Mouse (Mus musculus) olfactory bulb, adult 2 months (tissue): ENCODE data around the gene Cdc37. TPM values are rescaled to one million over a fixed set of nuclear protein-coding genes. Genes with fewer than 3 reads are reported as not detected.

Experiments
- H3K27ac ChIP-seq: fragments of 200-500 bp; 2 replicates; pipeline ENCODE4 v1.5.1; 2012; ENCODE audit warnings: low read depth, low read length; ENCODE audit not compliant: insufficient read depth
- H3K4me1 ChIP-seq: fragments of 200-500 bp; 2 replicates; pipeline ENCODE4 v1.6.1; 2012; ENCODE audit warnings: low read length; ENCODE audit not compliant: control insufficient read depth, insufficient read depth
- H3K4me3 ChIP-seq: fragments of 200-500 bp; 2 replicates; pipeline ENCODE4 v1.5.1; 2012; ENCODE audit warnings: mild to moderate bottlenecking, low read depth, low read length, moderate library complexity; ENCODE audit not compliant: insufficient read depth
- CTCF ChIP-seq: fragments of 200-500 bp; IDR thresholded peaks from 2 replicates; pipeline ENCODE4 v1.5.1; 2012; ENCODE audit warnings: low read depth, mild to moderate bottlenecking, low read length, moderate library complexity; ENCODE audit not compliant: insufficient read depth
- POLR2A ChIP-seq: fragments of 200-500 bp; IDR thresholded peaks from 2 replicates; pipeline ENCODE4 v1.6.1; 2012; ENCODE audit warnings: mild to moderate bottlenecking, low read depth, low read length, moderate library complexity; ENCODE audit not compliant: insufficient read depth
- WGBS: fragments of 180-500 bp; shearing (Covaris S2); methylation state at CpG from one replicate; pipeline ENCODE4 v1.1.7; 2018; 5-methylcytosine and 5-hydroxymethylcytosine counted together
- polyA plus RNA-seq: library from polyadenylated mRNA; stranded (reverse); fragments of >200 nt; gene quantifications from 2 replicates; pipeline ENCODE4 v1.2.4, GENCODE M21; 2012; ENCODE audit warnings: low replicate concordance; ENCODE audit not compliant: missing spikeins, insufficient read depth, insufficient read length

Gene Cdc37
- polyA plus RNA-seq, 1 experiment: 282 TPM

DNA sequence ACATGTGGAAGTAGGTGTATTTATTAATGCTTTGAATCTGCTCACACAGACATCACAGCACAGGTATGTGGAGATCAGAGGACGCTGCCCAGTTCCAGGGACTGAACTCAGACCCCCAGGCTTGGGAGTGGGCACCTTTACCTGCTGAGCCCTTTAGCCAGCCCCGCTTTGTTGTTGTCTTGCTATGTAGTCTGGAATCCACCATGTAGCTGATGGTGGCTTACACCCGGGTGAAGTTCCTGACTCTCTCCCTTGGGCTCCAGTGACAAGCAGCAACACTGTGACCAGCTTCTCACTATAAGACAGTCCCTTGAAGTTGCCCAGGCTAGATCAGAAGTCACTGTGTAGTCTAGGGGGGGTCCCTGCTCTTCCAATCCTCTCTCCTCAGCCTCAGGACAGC, 5.4 kb downstream of the Cdc37 start:
- H3K4me3 ChIP-seq: no peak overlapping the region
- TF ChIP-seq CTCF: no peak
- no peak for TF ChIP-seq POLR2A
- H3K27ac ChIP-seq: no peak overlapping the region
- WGBS: 98% methylated on average over 3 of the region's 3 CpGs
- peaks cover 16% of the 10 kb centered on the region for H3K4me1 ChIP-seq

DNA sequence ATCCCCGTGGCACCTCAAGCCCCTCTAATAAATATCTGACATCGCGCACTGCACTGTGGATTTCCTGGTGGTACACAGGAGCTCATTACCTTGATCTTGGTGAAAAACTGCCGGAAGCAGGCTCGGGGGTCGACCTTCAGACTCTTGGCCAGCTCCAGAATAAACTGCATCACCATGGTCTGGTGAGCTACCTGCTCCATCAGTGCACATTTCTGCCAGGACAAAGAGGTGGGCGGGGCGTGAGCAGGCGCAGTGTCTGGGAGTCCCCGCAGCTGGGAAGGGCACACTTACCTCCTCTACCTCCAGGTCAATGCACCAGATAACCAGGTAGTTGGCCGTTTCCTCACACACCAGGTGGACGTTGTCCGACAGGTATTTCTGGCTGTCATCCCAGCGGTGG, 7.9 kb downstream of the Cdc37 start:
- TF ChIP-seq POLR2A: no peak
- no peak for TF ChIP-seq CTCF
- 92% methylated on average over 14 of the region's 14 CpGs for WGBS
- H3K27ac ChIP-seq: no peak overlapping the region
- H3K4me1 ChIP-seq: peaks cover 5% of the 10 kb centered on the region
- no peak overlapping the region for H3K4me3 ChIP-seq

DNA sequence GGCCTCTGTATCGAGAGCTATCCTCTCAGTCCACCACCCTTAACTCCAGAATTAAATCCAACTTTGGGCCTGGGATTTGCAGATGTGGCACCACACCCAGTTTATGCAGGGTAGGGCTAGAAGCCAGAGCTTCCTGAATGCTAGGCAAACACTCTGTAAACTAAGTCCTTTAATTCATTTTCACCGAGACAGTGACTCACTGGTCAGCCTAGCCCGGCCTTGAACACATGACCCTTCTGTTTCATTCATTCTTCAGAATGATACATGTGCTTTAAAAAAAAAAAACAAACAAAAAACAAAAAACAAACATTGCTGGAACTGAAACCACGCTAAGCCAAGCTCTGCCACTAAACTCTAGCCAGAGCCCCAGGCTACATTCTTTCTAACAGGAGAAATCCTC, 11.4 kb downstream of the Cdc37 start:
- no peak for TF ChIP-seq CTCF
- no peak overlapping the region for H3K27ac ChIP-seq
- no peak overlapping the region for H3K4me3 ChIP-seq
- WGBS: 83% methylated on average over 4 of the region's 4 CpGs
- H3K4me1 ChIP-seq: peaks cover 11% of the 10 kb centered on the region

DNA sequence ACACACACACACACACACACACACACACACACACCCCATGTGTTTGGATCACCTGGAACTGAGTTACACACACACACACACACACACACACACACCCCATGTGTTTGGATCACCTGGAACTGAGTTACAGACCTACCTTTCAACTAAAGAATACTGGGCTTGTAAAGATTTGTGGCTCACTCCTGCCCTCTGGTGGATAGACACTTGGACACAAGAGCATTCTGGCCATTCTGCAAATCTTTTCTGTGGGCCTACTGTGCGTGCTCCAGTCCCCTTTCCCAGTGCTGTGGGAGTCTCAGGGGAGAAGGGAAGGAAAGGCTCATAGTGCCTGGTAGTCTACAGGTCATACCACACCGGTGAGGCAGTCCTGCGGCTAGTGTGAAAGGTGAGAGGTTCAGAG, 12.6 kb downstream of the Cdc37 start:
- 52% methylated on average over 3 of the region's 3 CpGs for WGBS
- H3K4me3 ChIP-seq: no peak overlapping the region
- peaks cover 11% of the 10 kb centered on the region for H3K4me1 ChIP-seq
- no peak for TF ChIP-seq POLR2A
- peak; percentile 35; the same call in 1 of the 2 replicates for TF ChIP-seq CTCF
- no peak overlapping the region for H3K27ac ChIP-seq

DNA sequence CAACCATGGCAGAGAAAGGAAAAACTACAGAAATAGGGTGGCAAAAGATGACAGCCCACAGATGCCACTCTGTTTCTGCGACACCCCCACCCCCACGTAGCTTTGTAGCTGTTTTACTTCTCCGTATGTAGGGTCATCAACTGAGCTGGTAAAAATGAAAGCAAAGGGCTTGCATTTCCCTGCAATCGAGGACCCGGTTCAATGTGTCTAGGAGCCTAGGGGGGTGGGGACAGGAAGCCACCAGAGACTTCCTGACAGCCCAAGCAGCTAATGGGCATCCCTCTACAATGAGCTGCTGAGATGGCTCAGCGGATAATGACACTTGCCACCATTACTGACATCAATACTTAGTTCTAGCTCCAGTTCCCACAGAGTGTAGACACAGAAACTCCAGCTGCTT, 13.4 kb downstream of the Cdc37 start:
- TF ChIP-seq POLR2A (no peak), CTCF (no peak)
- Histone ChIP-seq H3K4me1 (peaks cover 11% of the 10 kb centered on the region), H3K4me3 (no peak overlapping the region), H3K27ac (no peak overlapping the region)
- WGBS: 72% methylated on average over 6 of the region's 6 CpGs

DNA sequence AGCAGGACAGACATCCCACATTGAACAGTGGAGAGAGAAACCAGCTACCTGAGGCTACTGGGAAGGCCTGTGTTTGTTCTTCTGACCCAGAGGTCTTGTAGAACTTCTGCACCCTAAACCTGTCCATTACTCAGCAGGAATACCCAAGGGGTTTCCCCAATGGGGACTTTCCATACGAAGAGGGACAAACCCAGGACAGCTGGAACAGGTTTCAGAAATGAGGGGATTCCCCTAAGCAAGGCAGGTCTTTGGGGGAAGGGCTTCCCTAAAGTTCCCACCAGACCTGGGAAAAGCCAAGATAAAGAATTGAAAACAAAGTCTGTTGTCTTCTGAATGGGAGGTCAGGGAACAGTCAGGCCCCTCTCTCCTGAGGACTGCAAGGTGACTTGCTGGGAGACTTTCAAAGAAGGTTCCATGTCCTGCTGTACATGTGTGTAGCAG, 13.8 kb downstream of the Cdc37 start:
- H3K27ac ChIP-seq: 0 out of 2 replicates have a peak overlapping the region, but pooled peaks have one; percentile 45
- 72% methylated on average over 1 of the region's 1 CpGs for WGBS
- peaks cover 11% of the 10 kb centered on the region for H3K4me1 ChIP-seq

DNA sequence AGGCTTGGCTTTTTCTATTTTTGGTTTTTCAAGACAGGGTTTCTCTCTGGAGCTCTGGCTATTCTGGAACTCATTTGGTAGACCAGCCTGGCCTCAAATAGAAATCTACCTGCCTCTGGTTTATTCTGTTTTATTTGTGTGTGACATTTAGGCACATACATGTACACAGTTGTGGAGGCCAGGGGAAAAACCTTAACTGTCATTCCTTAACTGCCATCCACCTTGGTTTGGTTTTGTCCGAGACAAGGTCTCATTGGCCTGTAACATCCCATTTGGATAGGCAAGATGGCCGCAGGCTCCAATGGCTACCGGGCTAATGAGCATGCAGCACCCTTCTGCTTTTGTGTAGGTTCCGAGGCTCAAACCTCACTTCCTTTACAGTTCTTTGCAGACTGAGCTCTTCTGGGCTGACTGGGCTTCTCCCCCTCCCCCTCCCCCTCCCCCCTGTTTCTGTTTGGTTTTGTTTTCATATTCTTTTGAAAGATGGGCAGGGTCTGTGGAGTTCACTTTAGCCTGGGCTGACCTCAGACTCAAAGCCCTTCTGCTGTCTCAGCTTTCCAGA, 14.4 kb downstream of the Cdc37 start:
- Histone ChIP-seq H3K4me3 (no peak overlapping the region), H3K4me1 (peaks cover 11% of the 10 kb centered on the region), H3K27ac (peak overlapping the region; percentile 81)
- TF ChIP-seq CTCF (no peak), POLR2A (no peak)
- 69% methylated on average over 4 of the region's 4 CpGs for WGBS

More for the DNA sequence above, 13.8 kb downstream of the Cdc37 start:
- no peak overlapping the region for H3K4me3 ChIP-seq
- no peak for TF ChIP-seq CTCF
- TF ChIP-seq POLR2A: no peak

DNA sequence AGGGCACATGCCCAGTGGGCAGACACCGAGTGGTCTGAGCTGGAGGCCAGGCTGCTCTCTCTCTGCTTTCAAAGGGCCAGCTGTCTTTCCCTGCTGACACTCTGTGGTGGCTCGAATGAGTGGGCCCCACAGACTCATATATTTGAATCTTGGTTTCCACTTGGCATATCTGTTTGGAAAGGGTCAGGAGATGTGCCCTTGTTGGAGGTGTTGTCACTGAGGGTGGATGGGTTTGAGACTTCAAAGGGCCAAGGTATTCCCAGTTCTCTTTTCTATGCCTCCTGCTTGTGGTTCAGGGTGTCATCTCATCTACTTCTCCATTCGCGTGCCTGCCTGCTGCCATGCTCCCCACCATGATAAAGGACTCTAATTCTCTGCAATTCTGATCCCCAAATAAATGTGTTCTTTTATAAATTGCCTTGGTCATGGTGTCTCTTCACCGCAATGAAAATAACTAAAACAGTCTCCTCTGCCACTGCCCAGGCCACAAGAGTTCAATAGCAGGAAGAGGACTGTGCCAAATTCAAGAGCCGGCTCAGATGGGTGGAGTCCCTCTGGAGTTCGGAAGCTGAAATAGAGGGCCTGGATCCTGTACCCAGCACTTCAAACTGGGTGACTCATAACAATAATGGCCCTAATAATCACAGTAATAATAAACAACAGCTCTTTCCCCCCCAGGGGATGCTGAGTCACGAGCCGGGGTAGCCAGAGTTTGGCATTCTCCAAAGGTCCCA, 15.0 kb downstream of the Cdc37 start:
- peaks cover 11% of the 10 kb centered on the region for H3K4me1 ChIP-seq
- H3K27ac ChIP-seq: peak overlapping the region; percentile 83
- no peak overlapping the region for H3K4me3 ChIP-seq
- 35% methylated on average over 9 of the region's 9 CpGs for WGBS
- TF ChIP-seq CTCF (no peak), POLR2A (no peak)

DNA sequence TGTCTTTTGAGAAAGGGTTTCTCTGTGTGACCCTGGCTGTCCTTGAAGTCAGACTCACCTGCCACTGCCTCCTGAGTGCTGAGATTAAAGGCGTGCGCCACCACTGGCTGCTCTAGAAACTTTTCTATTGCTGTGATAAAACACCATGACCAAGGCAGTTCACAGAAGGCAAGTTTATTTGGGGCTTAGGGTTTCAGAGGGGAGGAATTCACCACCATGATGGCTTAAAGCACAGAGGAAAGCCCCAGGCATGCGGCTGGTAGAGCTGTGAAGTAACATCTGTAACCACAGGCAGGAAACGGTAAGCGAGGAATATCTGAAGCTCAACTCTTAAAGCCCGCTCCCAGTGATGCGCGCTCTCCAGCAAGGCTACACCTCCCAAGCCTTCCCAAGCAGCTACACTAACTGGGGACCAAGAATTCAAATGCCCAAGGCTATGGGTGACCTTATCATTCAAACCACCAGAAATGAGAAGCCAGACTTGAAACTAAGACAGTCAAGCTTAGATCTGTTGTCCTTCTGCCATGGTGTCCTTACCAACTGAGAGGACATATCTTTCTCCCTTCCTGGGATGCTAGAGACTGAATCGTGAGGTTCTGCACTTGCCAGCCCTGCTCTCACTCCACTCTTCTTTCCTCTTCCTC, 16.6 kb downstream of the Cdc37 start:
- no peak overlapping the region for H3K27ac ChIP-seq
- no peak overlapping the region for H3K4me3 ChIP-seq
- H3K4me1 ChIP-seq: peaks cover 11% of the 10 kb centered on the region
- TF ChIP-seq POLR2A: no peak
- TF ChIP-seq CTCF: no peak
- 84% methylated on average over 9 of the region's 9 CpGs for WGBS
